Mouse (Mus musculus): ENCODE measurements around the gene Gm20388. TPM values are rescaled to one million over a fixed set of nuclear protein-coding genes. Genes with fewer than 3 reads are reported as not detected.

Gm20388 gene
- polyA plus RNA-seq, 1 experiment, result 59.3 TPM

GRCm38 (mm10) chr8:120751226-120752081, 840.8 kb downstream of the Gm20388 start:
- TF ChIP-seq CTCF (IDR thresholded peaks at IDR 0.05; ENCODE audit: borderline replicate concordance, extremely low read depth, insufficient read depth, insufficient read length) (no peak), POLR2A (IDR thresholded peaks at IDR 0.05; ENCODE audit: borderline replicate concordance, extremely low read depth, insufficient read depth, insufficient read length, poor library complexity, severe bottlenecking) (no peak)
- DNase-seq (ENCODE audit: low read depth), result no peak

GRCm38 (mm10) chr8:120752082-120752452, 841.4 kb downstream of the Gm20388 start:
- DNase-seq (ENCODE audit: low read depth), result peak; percentile 14
- no peak for TF ChIP-seq POLR2A (IDR thresholded peaks at IDR 0.05; ENCODE audit: borderline replicate concordance, extremely low read depth, insufficient read depth, insufficient read length, poor library complexity, severe bottlenecking)
- no peak for TF ChIP-seq CTCF (IDR thresholded peaks at IDR 0.05; ENCODE audit: borderline replicate concordance, extremely low read depth, insufficient read depth, insufficient read length)

GRCm38 (mm10) chr8:120753476-120753875, 842.8 kb downstream of the Gm20388 start:
- no peak for DNase-seq (ENCODE audit: low read depth)
- no peak for TF ChIP-seq CTCF (IDR thresholded peaks at IDR 0.05; ENCODE audit: borderline replicate concordance, extremely low read depth, insufficient read depth, insufficient read length)
- no peak for TF ChIP-seq POLR2A (IDR thresholded peaks at IDR 0.05; ENCODE audit: borderline replicate concordance, extremely low read depth, insufficient read depth, insufficient read length, poor library complexity, severe bottlenecking)

- no peak for TF ChIP-seq CTCF (IDR thresholded peaks at IDR 0.05; ENCODE audit: borderline replicate concordance, extremely low read depth, insufficient read depth, insufficient read length)
- no peak for DNase-seq (ENCODE audit: low read depth)
These were observed 845.0 kb downstream of the Gm20388 start for GRCm38 (mm10) chr8:120755306-120756297.

- no peak for DNase-seq (ENCODE audit: low read depth)
- TF ChIP-seq CTCF (IDR thresholded peaks at IDR 0.05; ENCODE audit: borderline replicate concordance, extremely low read depth, insufficient read depth, insufficient read length) (no peak), POLR2A (IDR thresholded peaks at IDR 0.05; ENCODE audit: borderline replicate concordance, extremely low read depth, insufficient read depth, insufficient read length, poor library complexity, severe bottlenecking) (no peak)
These were observed 847.4 kb downstream of the Gm20388 start for GRCm38 (mm10) chr8:120758005-120758404.

GRCm38 (mm10) chr8:120759847-120760246, 849.2 kb downstream of the Gm20388 start:
- TF ChIP-seq CTCF (IDR thresholded peaks at IDR 0.05; ENCODE audit: borderline replicate concordance, extremely low read depth, insufficient read depth, insufficient read length) (no peak), POLR2A (IDR thresholded peaks at IDR 0.05; ENCODE audit: borderline replicate concordance, extremely low read depth, insufficient read depth, insufficient read length, poor library complexity, severe bottlenecking) (no peak)
- no peak for DNase-seq (ENCODE audit: low read depth)

- DNase-seq (ENCODE audit: low read depth), result no peak
- TF ChIP-seq CTCF (IDR thresholded peaks at IDR 0.05; ENCODE audit: borderline replicate concordance, extremely low read depth, insufficient read depth, insufficient read length) (no peak), POLR2A (IDR thresholded peaks at IDR 0.05; ENCODE audit: borderline replicate concordance, extremely low read depth, insufficient read depth, insufficient read length, poor library complexity, severe bottlenecking) (no peak)
These were observed 849.9 kb downstream of the Gm20388 start for GRCm38 (mm10) chr8:120760341-120761215.

GRCm38 (mm10) chr8:120763267-120763666, 852.6 kb downstream of the Gm20388 start:
- TF ChIP-seq POLR2A (IDR thresholded peaks at IDR 0.05; ENCODE audit: borderline replicate concordance, extremely low read depth, insufficient read depth, insufficient read length, poor library complexity, severe bottlenecking) (no peak), CTCF (IDR thresholded peaks at IDR 0.05; ENCODE audit: borderline replicate concordance, extremely low read depth, insufficient read depth, insufficient read length) (no peak)
- DNase-seq (ENCODE audit: low read depth), result no peak

DNA sequence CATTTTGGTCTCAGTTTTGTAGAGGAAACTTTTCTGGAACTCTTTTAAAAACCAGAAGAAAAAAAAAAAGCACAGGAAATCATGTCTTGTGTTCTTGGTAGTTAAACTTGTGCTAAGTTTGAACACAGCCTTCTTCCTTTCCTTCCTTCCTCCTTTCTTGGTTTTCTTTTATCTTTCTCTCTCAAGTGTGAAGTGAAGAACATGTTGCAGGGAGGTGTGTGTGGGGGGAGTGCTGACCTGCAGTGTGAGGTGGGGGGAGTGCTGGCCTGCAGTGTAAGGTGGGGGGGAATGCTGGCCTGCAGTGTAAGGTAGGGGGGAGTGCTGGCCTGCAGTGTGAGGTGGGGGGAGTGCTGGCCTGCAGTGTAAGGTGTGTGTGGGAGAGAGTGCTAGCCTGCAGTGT, 854.0 kb downstream of the Gm20388 start:
- DNase-seq (ENCODE audit: low read depth), result no peak
- no peak for TF ChIP-seq POLR2A (IDR thresholded peaks at IDR 0.05; ENCODE audit: borderline replicate concordance, extremely low read depth, insufficient read depth, insufficient read length, poor library complexity, severe bottlenecking)
- TF ChIP-seq CTCF (IDR thresholded peaks at IDR 0.05; ENCODE audit: borderline replicate concordance, extremely low read depth, insufficient read depth, insufficient read length), result no peak

- DNase-seq (ENCODE audit: low read depth), result no peak
- TF ChIP-seq CTCF (IDR thresholded peaks at IDR 0.05; ENCODE audit: borderline replicate concordance, extremely low read depth, insufficient read depth, insufficient read length) (no peak), POLR2A (IDR thresholded peaks at IDR 0.05; ENCODE audit: borderline replicate concordance, extremely low read depth, insufficient read depth, insufficient read length, poor library complexity, severe bottlenecking) (no peak)
These were observed 856.0 kb downstream of the Gm20388 start for GRCm38 (mm10) chr8:120766622-120767021.

Measured in brain, embryonic 14.5 days (tissue).